Comparison of ENCODE assay signal across 8 mouse cellular contexts in the genomic region with DNA sequence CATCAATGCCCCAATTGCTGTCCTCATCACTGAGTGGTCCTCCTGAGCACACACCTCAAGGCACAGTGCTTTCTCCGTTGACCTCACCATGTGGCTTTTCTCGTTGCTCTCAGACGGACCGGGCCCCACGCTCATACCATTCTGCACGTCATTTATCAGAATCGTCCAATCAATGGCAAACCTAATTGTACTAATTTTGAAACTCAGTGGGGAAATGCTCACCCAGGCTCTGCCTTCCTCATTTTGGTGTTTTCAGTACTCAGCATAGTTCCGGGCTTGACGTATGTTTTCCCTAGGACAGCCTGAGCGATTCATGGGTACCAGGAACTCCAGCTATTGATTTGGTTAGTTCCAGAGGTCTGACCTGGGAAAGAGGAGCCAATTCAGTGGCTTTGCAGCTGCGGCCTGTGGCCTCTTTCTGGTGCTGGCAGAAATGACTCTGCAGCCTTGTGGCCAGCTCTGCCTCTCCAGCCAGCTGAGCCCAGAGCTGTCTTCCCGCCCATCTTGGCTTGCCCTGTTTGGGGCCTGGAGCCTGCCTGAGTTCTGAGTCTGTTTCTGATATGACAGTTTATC. TPM values are rescaled to one million over a fixed set of nuclear protein-coding genes. Genes with fewer than 3 reads are reported as not detected.
DNase-seq lines count a peak whose midpoint lies in the region; ATAC-seq and TF ChIP-seq lines count a peak whose summit lies in the region.

No protein-coding gene starts in this region.

- 55% methylated on average over 12 of the region's 12 CpGs for WGBS in liver, postnatal 0 days (ENCODE audit: insufficient replicate concordance)

- H3K9ac ChIP-seq in CH12.LX (ENCODE audit: insufficient read depth, low read depth): peak overlapping the region; percentile 27; the same call in 1 of the 2 replicates
- H3K9ac ChIP-seq in liver, postnatal 0 days (replicated peaks): no peak overlapping the region

- TF ChIP-seq RAD21 in CH12.LX (IDR thresholded peaks at IDR 0.05; ENCODE audit: low read depth, low read length): no peak

- peak overlapping the region; percentile 87 for H3K27ac ChIP-seq in CH12.LX (ENCODE audit: insufficient read depth, low read depth)
- H3K27ac ChIP-seq in liver, postnatal 0 days (ENCODE audit: low read depth): peak overlapping the region; percentile 19; the same call in 1 of the 2 replicates

- TF ChIP-seq CTCF in CH12.LX (conservative IDR thresholded peaks at IDR 0.05 in 1 of 2, IDR thresholded peaks at IDR 0.05 in 1 of 2; ENCODE audit: low read depth in 2 of 2, low read length in 2 of 2): no peak
- no peak for TF ChIP-seq CTCF in liver, postnatal 0 days (IDR thresholded peaks at IDR 0.05; ENCODE audit: low read depth)

- no peaks in the 10 kb centered on the region for H3K9me3 ChIP-seq in CH12.LX (replicated peaks; ENCODE audit: low read length)
- no peaks in the 10 kb centered on the region for H3K9me3 ChIP-seq in liver, postnatal 0 days (ENCODE audit: low read length)

- peak overlapping the region; percentile 18 for H3K4me2 ChIP-seq in CH12.LX (ENCODE audit: insufficient read depth, low read depth, poor library complexity, severe bottlenecking)
- H3K4me2 ChIP-seq in liver, postnatal 0 days (ENCODE audit: low read depth, low read length): no peak overlapping the region

- no peaks in the 10 kb centered on the region for H3K79me2 ChIP-seq in CH12.LX (replicated peaks; ENCODE audit: control insufficient read depth, extremely low read depth, insufficient read depth, poor library complexity, severe bottlenecking)

- H3K4me3 ChIP-seq in CH12.LX (replicated peaks in 1 of 3; ENCODE audit: low read depth in 2 of 3, low read length in 2 of 3, poor library complexity in 1 of 3): peak overlapping the region in 1 of 3 experiments; percentile 25
- no peak overlapping the region for H3K4me3 ChIP-seq in liver, postnatal 0 days (ENCODE audit: low read depth, low read length)

- TF ChIP-seq POLR2A in CH12.LX (IDR thresholded peaks at IDR 0.05; ENCODE audit: low read depth, low read length): peak; percentile 66

- DNase-seq in kidney, adult 11 months: peak; percentile 4
- DNase-seq in kidney, postnatal 25 days: no peak
- peak; percentile 90 for DNase-seq in CH12.LX (ENCODE audit: extremely low read depth)
- DNase-seq in gastrocnemius, adult 18-20 months (ENCODE audit: low spot score): peak; percentile 41
- no peak for DNase-seq in liver, postnatal 0 days
- no peak for DNase-seq in thymus, postnatal 0 days (ENCODE audit: low spot score)
- no peak for DNase-seq in left cerebral cortex, adult 18-20 months (ENCODE audit: low spot score in 2 of 2)

- dilution Hi-C loops in CH12.LX (cut with MboI; ENCODE audit: extremely low pct_ligation_motif_present, extremely low pct_unique_long_range_greater_than_20kb, low sequenced_read_pairs): no loop called here

- no peaks in the 10 kb centered on the region for H3K27me3 ChIP-seq in CH12.LX (replicated peaks)
- H3K27me3 ChIP-seq in liver, postnatal 0 days (ENCODE audit: insufficient read depth, low read length): no peaks in the 10 kb centered on the region

- in situ Hi-C loops in CH12.LX (cut with MboI; ENCODE audit: low pct_ligation_motif_present, low pct_unique_long_range_greater_than_20kb, low sequenced_read_pairs): no loop called here

- H3K4me1 ChIP-seq in CH12.LX (ENCODE audit: control insufficient read depth in 1 of 2, insufficient read depth in 2 of 2): peaks cover 16 to 57% of the 10 kb centered on the region in 2 experiments
- H3K4me1 ChIP-seq in liver, postnatal 0 days (ENCODE audit: insufficient read depth): peaks cover 3% of the 10 kb centered on the region; the same call in 1 of the 2 replicates

- peak; percentile 70 for TF ChIP-seq EP300 in CH12.LX (IDR thresholded peaks at IDR 0.05; ENCODE audit: low read length)
- no peak for TF ChIP-seq EP300 in liver, postnatal 0 days (IDR thresholded peaks at IDR 0.05; ENCODE audit: low read depth)

- ATAC-seq in liver, postnatal 0 days: peak; percentile 81
- ATAC-seq in CD4-positive, CD25-positive, alpha-beta regulatory T cell, adult 4 months: no peak

- H3K36me3 ChIP-seq in CH12.LX (replicated peaks in 1 of 2; ENCODE audit: control insufficient read depth in 1 of 2, insufficient read depth in 1 of 2, low read length in 1 of 2): no peaks in the 10 kb centered on the region
- H3K36me3 ChIP-seq in liver, postnatal 0 days (replicated peaks; ENCODE audit: insufficient read depth, low read length): no peaks in the 10 kb centered on the region

TF ChIP-seq in CH12.LX, 34 proteins besides CTCF, POLR2A, EP300 and RAD21 (continues in another document):
- TF ChIP-seq NELFE (IDR thresholded peaks at IDR 0.05; ENCODE audit: low read depth, low read length): peak; percentile 71; the same call in 1 of the 2 replicates
- TF ChIP-seq ZMIZ1 (IDR thresholded peaks at IDR 0.05; ENCODE audit: low read depth, low read length): peak; percentile 36; the same call in 1 of the 2 replicates
- TF ChIP-seq PAX5 (IDR thresholded peaks at IDR 0.05; ENCODE audit: low read length): no peak
- TF ChIP-seq E2F4 (IDR thresholded peaks at IDR 0.05; ENCODE audit: insufficient replicate concordance, low read depth, low read length): no peak
- peak; percentile 65; the same call in 1 of the 2 replicates for TF ChIP-seq JUN (IDR thresholded peaks at IDR 0.05; ENCODE audit: insufficient read depth, low read depth, low read length)
- peak; percentile 29; the same call in 1 of the 2 replicates for TF ChIP-seq NRF1 (IDR thresholded peaks at IDR 0.05; ENCODE audit: low read depth, low read length)
- TF ChIP-seq SIN3A (IDR thresholded peaks at IDR 0.05; ENCODE audit: low read length): peak; percentile 52; the same call in 1 of the 2 replicates
- TF ChIP-seq ELF1 (IDR thresholded peaks at IDR 0.05; ENCODE audit: low read depth, low read length): peak; percentile 81
- TF ChIP-seq MEF2A (IDR thresholded peaks at IDR 0.05; ENCODE audit: borderline replicate concordance, low read depth, low read length): peak; percentile 53; the same call in 1 of the 2 replicates
- TF ChIP-seq MAZ (IDR thresholded peaks at IDR 0.05; ENCODE audit: low read depth, low read length): no peak
- peak; percentile 73 for TF ChIP-seq TCF12 (IDR thresholded peaks at IDR 0.05; ENCODE audit: low read depth, low read length)
- TF ChIP-seq POLR2AphosphoS2 (IDR thresholded peaks at IDR 0.05; ENCODE audit: low read depth, low read length): no peak
- peak; percentile 90 for TF ChIP-seq MYC (IDR thresholded peaks at IDR 0.05; ENCODE audit: low read depth, low read length)
- TF ChIP-seq CHD1 (IDR thresholded peaks at IDR 0.05; ENCODE audit: low read depth, low read length): no peak
- no peak for TF ChIP-seq ZNF384 (IDR thresholded peaks at IDR 0.05; ENCODE audit: low read depth, low read length)
- TF ChIP-seq ETS1 (conservative IDR thresholded peaks at IDR 0.05; ENCODE audit: low read depth, low read length): peak; percentile 89
- no peak for TF ChIP-seq CHD2 (IDR thresholded peaks at IDR 0.05; ENCODE audit: low read length)
- no peak for TF ChIP-seq KAT2A (IDR thresholded peaks at IDR 0.05; ENCODE audit: insufficient replicate concordance, low read length)
- no peak for TF ChIP-seq USF1 (IDR thresholded peaks at IDR 0.05; ENCODE audit: low read depth, low read length)
- peak; percentile 69 for TF ChIP-seq JUND (conservative IDR thresholded peaks at IDR 0.05; ENCODE audit: low read depth, low read length)
- TF ChIP-seq MAX (IDR thresholded peaks at IDR 0.05; ENCODE audit: low read length): peak; percentile 92

RNA-seq across cellular contexts. Expression of a gene that starts 30.2 kb away (rescaled TPM):
- total RNA-seq in CH12.LX (2012; rRNA removed) (not detected in 2 replicates), CH12.LX (2014; rRNA removed) (not detected in 2 replicates)
- polyA plus RNA-seq in CH12.LX (2012; ENCODE audit: insufficient read length, low read depth): not detected in 2 replicates
- under 1 TPM; 0.07 to 0.11 TPM for total RNA-seq in gastrocnemius, adult 18-20 months (2021)
- not detected in 2 replicates for polyA plus RNA-seq in liver, postnatal 0 days (2015; fragmentation: Nextera tagmentation; extraction: Ambion mirVana)
- polyA plus RNA-seq in thymus, postnatal 0 days (2015; fragmentation: Nextera tagmentation; extraction: Ambion mirVana): 0.09 TPM in 2 replicates
- polyA plus RNA-seq in CD4-positive, CD25-positive, alpha-beta regulatory T cell, adult 4 months (2017; shearing (Covaris generic)): not detected
- total RNA-seq in left cerebral cortex, adult 18-20 months (2021): 100 to 1,000 TPM; 279 to 305 TPM

RNA-seq across cellular contexts. Expression of a gene that starts 40.5 kb away (rescaled TPM):
- total RNA-seq in CH12.LX (2012; rRNA removed) (23.4 and 28.5 TPM in 2 replicates), CH12.LX (2014; rRNA removed) (16.2 and 18.3 TPM in 2 replicates)
- 59.1 and 64.8 TPM in 2 replicates for polyA plus RNA-seq in CH12.LX (2012; ENCODE audit: insufficient read length, low read depth)
- total RNA-seq in gastrocnemius, adult 18-20 months (2021): 1 to 10 TPM; 4.2 to 4.9 TPM
- 7.8 and 9.6 TPM in 2 replicates for polyA plus RNA-seq in liver, postnatal 0 days (2015; fragmentation: Nextera tagmentation; extraction: Ambion mirVana)
- polyA plus RNA-seq in thymus, postnatal 0 days (2015; fragmentation: Nextera tagmentation; extraction: Ambion mirVana): 32.0 and 38.3 TPM in 2 replicates
- 100 to 1,000 TPM; 110 to 194 TPM for polyA plus RNA-seq in CD4-positive, CD25-positive, alpha-beta regulatory T cell, adult 4 months (2017; shearing (Covaris generic))
- 10 to 100 TPM in 1 of 2 experiments, 1 to 10 TPM in 1; 9.5 to 10.2 TPM for total RNA-seq in left cerebral cortex, adult 18-20 months (2021)

RNA-seq across cellular contexts. Expression of a gene that starts 52.3 kb away (rescaled TPM):
- 3.7 and 4.0 TPM in 2 replicates for total RNA-seq in CH12.LX (2012; rRNA removed)
- 9.0 and 9.4 TPM in 2 replicates for total RNA-seq in CH12.LX (2014; rRNA removed)
- polyA plus RNA-seq in CH12.LX (2012; ENCODE audit: insufficient read length, low read depth): 5.5 and 6.7 TPM in 2 replicates
- total RNA-seq in gastrocnemius, adult 18-20 months (2021): 10 to 100 TPM; 12.1 to 14.8 TPM
- polyA plus RNA-seq in liver, postnatal 0 days (2015; fragmentation: Nextera tagmentation; extraction: Ambion mirVana): 5.9 and 7.0 TPM in 2 replicates
- polyA plus RNA-seq in thymus, postnatal 0 days (2015; fragmentation: Nextera tagmentation; extraction: Ambion mirVana): 9.8 and 10.3 TPM in 2 replicates
- 10 to 100 TPM; 11.6 to 17.9 TPM for polyA plus RNA-seq in CD4-positive, CD25-positive, alpha-beta regulatory T cell, adult 4 months (2017; shearing (Covaris generic))
- total RNA-seq in left cerebral cortex, adult 18-20 months (2021): 10 to 100 TPM; 22.9 to 23.1 TPM

RNA-seq across cellular contexts. Expression of a gene that starts 54.8 kb away (rescaled TPM):
- total RNA-seq in CH12.LX (2012; rRNA removed) (0.34 and 0.59 TPM in 2 replicates), CH12.LX (2014; rRNA removed) (0.03 and 0.07 TPM in 2 replicates)
- polyA plus RNA-seq in CH12.LX (2012; ENCODE audit: insufficient read length, low read depth): 0.29 and 0.30 TPM in 2 replicates
- total RNA-seq in gastrocnemius, adult 18-20 months (2021): 1 to 10 TPM; 4.9 to 5.6 TPM
- polyA plus RNA-seq in liver, postnatal 0 days (2015; fragmentation: Nextera tagmentation; extraction: Ambion mirVana): 0.78 and 1.0 TPM in 2 replicates
- polyA plus RNA-seq in thymus, postnatal 0 days (2015; fragmentation: Nextera tagmentation; extraction: Ambion mirVana): 1.1 and 1.5 TPM in 2 replicates
- 1 to 10 TPM; 4.2 to 4.6 TPM for polyA plus RNA-seq in CD4-positive, CD25-positive, alpha-beta regulatory T cell, adult 4 months (2017; shearing (Covaris generic))
- total RNA-seq in left cerebral cortex, adult 18-20 months (2021): 10 to 100 TPM; 41.8 to 44.5 TPM

Comparison
In these comparisons a context has a peak if more than half of its experiments do, and no peak if none do; other contexts are left out.
1. DNase-seq: peak in kidney, adult 11 months (single experiment), CH12.LX (single experiment) and gastrocnemius, adult 18-20 months (single experiment); none in kidney, postnatal 25 days (0 of 2), liver, postnatal 0 days (single experiment), thymus, postnatal 0 days (single experiment) and left cerebral cortex, adult 18-20 months (0 of 2).